Mouse (Mus musculus) heart, adult 2 months (tissue): ENCODE results near the gene Mapk6.

Experiments
- CTCF ChIP-seq: fragments of 200-600 bp; IDR thresholded peaks from 2 replicates; pipeline ENCODE4 v1.8.1; 2022; ENCODE audit warnings: antibody characterized with exemption, mild to moderate bottlenecking, moderate library complexity
- EP300 ChIP-seq: fragments of 200-500 bp; IDR thresholded peaks from 2 replicates; pipeline ENCODE4 v1.6.1; 2011; ENCODE audit warnings: low read depth, low read length, control low read depth; ENCODE audit not compliant: insufficient read depth
- POLR2A ChIP-seq: fragments of 200-500 bp; IDR thresholded peaks from 2 replicates; pipeline ENCODE4 v1.6.1; 2011; ENCODE audit warnings: mild to moderate bottlenecking, low read depth, low read length, control low read depth; ENCODE audit not compliant: insufficient read depth

GRCm38 (mm10) chr9:75376428-75376827 is 33.4 kb downstream of the Mapk6 start:
- TF ChIP-seq CTCF (no peak), POLR2A (no peak), EP300 (no peak)
